Mouse (Mus musculus) adrenal gland (tissue): ENCODE measurements around the gene Pfn3.
"Not testable (repeated sequence)": the region's sequence is repeated elsewhere in the genome, so short reads cannot be mapped to it uniquely, and the experiment has no call there.

Experiments
- intact Hi-C: fragments of 180-260 bp; cut with DNase I; formaldehyde crosslinking; loops from one replicate; pipeline ENCODE4 v1.15.1; 2025
- long read RNA-seq, 2 experiments: library from polyadenylated mRNA; unstranded; transcript quantifications; one replicate each; pipeline ENCODE4 v2.0.0; 2020; ENCODE audit warnings: borderline replicate concordance in 1 of 2; ENCODE audit not compliant: insufficient replicate concordance in 1 of 2

Pfn3 gene
- long read RNA-seq, experiment 1, result 0 reads
- long read RNA-seq, experiment 2, result 0 reads

DNA sequence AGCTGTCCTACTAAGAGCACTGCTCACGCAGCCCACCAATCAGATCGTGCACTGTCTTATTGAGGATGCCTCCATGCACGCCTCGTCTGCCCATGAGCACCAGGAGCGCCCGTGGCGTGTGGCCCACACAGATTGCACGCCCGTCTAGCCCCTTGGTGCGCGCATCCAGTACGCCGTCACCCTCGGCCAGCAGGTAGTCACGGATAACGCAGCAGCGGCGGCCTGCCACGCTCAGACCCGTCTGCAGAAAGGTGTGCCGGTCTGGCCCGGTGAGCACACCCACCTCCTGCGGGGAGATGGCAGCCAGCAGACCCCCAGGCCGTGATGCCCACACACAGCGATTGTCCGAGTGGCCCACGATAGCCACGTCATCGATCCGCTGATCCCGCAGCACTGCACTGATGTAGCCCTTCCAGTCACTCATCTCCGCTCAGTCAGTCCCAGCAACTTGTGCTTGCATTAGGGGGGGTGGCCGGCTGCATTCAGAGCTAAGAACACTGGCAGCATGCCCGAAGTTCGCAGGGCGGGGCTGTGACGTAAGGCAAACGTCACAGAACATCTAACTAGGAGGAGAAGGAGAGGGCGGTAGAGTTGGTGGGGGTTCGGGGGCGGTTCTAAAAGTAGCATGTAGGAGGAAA is at the start of gene Pfn3:
Gene Pfn3 (minus strand): TSS at position 490 of the 638 bp plus-strand sequence.
- intact Hi-C loops, result no loop called here

GRCm38 (mm10) chr13:55464027-55464884 is 49.2 kb upstream of the Pfn3 start, which contains the start of gene Prr7:
Gene Prr7 (plus strand): TSS chr13:55464267.
- intact Hi-C loops, result no loop called here

DNA sequence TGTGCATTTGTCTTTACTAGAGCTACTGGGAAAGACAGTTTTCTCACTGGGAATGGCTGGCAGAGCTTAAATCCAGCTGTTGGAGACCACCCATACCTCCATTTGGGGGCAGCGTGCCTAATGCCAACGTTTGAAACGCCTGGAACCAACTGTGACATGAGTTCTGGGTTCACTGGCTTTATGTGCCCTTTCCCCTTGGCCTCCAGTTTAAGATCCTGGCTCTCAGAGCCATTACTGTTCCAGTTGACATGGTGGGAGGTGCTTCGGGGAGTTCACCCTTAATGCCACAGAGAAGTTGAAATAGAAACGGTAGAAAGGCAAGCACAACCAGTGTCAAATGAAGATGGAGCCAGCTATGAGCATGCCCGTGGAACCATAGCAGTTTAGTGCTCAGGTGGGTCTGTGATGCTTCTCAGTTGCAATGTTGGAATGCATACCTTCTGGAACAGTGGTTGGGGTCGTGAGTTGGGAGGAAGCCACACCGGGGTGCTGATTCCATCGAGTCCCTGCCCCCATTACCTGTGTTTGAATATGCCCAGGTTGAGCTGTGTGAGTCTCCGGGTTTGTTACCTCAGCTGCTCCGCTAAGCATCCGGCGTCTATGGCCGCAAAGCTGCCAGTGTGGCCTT is 48.5 kb upstream of the Pfn3 start:
- intact Hi-C loops, result no loop called here

DNA sequence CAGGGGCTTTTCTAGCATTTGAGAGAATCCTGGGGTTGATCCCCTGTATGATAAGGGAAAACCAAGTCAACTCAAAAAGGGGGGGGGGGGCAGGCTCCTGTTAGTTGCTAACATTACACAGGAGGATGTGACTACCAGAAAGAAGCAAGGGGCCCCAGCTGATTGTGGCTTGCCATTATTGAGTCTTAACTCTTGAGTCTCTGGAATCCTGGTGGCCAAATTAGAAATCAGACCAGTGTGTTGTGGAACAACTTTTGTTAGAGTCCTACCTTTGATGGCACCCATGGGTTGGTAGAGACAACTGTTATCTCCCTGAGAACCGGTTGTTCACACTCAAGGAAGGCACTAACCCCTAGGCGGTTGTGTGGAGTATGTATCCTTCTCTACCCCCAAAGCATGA is 47.9 kb upstream of the Pfn3 start:
- intact Hi-C loops, result no loop called here

GRCm38 (mm10) chr13:55451785-55452549 is 36.9 kb upstream of the Pfn3 start:
- intact Hi-C loops, result no loop called here

GRCm38 (mm10) chr13:55451296-55451695 is 36.3 kb upstream of the Pfn3 start:
- intact Hi-C loops, result no loop called here

- intact Hi-C loops, result no loop called here
These were observed 35.5 kb upstream of the Pfn3 start for GRCm38 (mm10) chr13:55450511-55450980.

GRCm38 (mm10) chr13:55449679-55450441 is 34.8 kb upstream of the Pfn3 start:
- intact Hi-C loops, result no loop called here

DNA sequence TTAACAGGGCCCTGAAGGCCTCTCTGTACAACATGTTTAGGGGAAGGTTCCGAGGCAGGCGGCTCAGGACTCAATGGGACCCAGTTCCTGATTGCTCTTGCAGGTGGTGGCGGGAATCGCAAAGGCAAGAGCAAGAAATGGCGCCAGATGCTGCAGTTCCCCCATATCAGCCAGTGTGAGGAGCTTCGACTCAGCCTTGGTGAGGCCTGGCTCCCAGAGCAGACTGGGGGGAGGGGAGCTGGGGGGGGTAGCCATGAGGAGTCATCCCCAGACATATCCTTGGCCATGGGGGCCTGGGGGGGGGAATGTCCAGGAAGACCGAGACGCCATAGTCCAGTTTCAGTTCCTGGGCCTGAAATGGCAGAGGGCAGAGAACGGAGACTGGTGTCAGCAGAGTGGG is 34.2 kb upstream of the Pfn3 start:
- intact Hi-C loops, result no loop called here

- intact Hi-C loops, result no loop called here
These were observed 33.1 kb upstream of the Pfn3 start for GRCm38 (mm10) chr13:55448131-55448530.

- intact Hi-C loops, result no loop called here
These were observed 32.5 kb upstream of the Pfn3 start for GRCm38 (mm10) chr13:55447543-55447943.

DNA sequence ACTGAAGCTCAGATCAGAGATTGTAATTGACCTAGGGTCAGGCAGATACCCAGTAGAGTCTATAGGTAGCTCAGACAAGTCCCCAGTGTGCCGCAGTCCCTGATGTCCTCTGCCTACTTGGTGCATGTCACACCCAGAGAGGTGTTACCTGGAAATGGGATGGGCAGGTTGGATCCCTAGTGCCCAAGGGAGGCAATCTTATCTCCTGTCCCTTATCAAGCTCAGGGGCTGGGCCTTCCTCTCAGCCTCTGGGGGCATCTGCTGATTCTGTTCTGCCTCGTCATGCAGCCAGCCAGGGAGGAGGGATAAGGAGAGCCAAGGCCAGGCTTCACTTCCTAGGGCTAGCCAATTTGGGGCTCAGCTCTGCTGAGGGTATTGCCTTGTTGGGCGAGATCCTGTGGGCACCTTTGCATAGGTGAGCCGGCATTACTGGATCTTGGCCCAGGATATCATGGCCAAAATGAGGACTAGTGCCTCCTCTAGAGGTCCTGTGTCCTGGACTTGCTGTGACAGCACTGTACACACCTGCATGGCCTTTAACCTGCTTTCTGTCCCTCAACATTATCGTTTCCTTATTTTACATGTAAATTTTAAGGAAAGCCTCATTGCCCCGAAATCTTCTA is 31.6 kb upstream of the Pfn3 start:
- intact Hi-C loops, result no loop called here

- intact Hi-C loops, result no loop called here
These were observed 30.5 kb upstream of the Pfn3 start for GRCm38 (mm10) chr13:55445361-55446091.

- intact Hi-C loops, result no loop called here
These were observed 29.9 kb upstream of the Pfn3 start, which contains the start of gene Grk6 for GRCm38 (mm10) chr13:55444937-55445315. Gene Grk6 (plus strand): TSS chr13:55445072.

DNA sequence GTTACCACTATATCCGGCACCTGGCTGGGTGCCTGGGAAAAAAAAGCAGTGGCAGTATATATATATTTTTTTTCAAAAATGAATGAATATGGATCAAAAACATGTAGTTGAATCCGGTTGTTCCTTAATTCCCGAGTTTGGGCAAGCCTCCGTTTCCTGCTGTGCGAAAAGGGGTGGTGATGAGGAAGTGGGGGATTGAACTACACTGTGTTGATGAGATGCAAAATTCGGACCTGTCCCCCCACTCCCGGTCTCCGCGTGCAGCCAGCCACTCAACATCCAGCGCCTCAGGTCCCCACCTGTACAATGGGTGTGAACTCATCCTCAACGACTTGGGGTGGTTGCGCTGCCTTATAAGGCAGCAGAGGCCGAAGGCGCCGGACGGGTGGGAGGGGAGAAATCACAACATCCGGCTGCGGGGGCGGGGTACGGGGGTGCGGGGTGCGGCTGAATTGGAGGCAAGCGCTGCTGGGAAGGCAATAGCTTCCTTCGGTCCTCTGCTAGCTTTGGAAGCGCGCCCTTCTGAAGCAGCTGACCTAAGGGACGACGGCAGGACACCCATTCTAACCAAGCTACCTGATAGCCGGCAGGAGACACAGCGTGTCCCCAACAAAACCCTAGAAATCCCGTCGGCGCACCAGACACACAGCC is 29.4 kb upstream of the Pfn3 start:
- intact Hi-C loops, result no loop called here

DNA sequence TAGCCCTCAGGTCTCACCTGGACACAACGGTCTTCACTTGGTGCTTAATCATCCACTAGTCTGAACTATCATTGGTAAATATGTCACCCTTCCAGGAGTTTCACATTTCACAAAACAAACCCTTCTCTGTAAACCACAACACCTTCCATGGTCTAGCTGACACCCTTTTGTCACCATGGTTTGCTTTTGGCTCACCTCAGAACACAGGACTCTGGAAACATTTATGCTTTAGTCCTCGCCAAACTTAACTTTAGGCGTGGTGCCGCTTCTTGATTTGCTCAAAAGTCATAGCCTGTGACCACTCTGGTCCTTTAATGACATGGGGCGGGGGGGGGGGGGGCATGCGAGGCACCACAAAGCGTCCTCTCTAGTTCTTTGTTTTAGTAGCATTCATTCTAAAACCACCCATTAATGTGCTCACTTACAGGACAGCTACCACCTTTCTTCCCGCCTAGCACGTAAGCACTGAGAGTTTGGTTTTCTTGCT is 28.8 kb upstream of the Pfn3 start:
- intact Hi-C loops, result no loop called here

GRCm38 (mm10) chr13:55437111-55437629 is 22.1 kb upstream of the Pfn3 start:
- intact Hi-C loops, result not testable (repeated sequence)
